Mouse (Mus musculus): ENCODE results near the gene Fxyd6.

GRCm38 (mm10) chr9:45426456-45426855 lies 56.5 kb downstream of the Fxyd6 start, which contains the start of gene Dscaml1:
- TF ChIP-seq POLR2A (IDR thresholded peaks at IDR 0.05; ENCODE audit: extremely low read depth, insufficient read depth, low read length) = no peak
- no peak for TF ChIP-seq CTCF (IDR thresholded peaks at IDR 0.05; ENCODE audit: low read depth, low read length)

Data from liver, adult 2 months (tissue).